Mouse (Mus musculus): ENCODE measurements around the gene Nrf1. TPM values are rescaled to one million over a fixed set of nuclear protein-coding genes. Genes with fewer than 3 reads are reported as not detected.

The Nrf1 gene
- 18.2 and 21.8 TPM in 2 replicates for polyA plus RNA-seq (2012; rRNA removed)

DNA sequence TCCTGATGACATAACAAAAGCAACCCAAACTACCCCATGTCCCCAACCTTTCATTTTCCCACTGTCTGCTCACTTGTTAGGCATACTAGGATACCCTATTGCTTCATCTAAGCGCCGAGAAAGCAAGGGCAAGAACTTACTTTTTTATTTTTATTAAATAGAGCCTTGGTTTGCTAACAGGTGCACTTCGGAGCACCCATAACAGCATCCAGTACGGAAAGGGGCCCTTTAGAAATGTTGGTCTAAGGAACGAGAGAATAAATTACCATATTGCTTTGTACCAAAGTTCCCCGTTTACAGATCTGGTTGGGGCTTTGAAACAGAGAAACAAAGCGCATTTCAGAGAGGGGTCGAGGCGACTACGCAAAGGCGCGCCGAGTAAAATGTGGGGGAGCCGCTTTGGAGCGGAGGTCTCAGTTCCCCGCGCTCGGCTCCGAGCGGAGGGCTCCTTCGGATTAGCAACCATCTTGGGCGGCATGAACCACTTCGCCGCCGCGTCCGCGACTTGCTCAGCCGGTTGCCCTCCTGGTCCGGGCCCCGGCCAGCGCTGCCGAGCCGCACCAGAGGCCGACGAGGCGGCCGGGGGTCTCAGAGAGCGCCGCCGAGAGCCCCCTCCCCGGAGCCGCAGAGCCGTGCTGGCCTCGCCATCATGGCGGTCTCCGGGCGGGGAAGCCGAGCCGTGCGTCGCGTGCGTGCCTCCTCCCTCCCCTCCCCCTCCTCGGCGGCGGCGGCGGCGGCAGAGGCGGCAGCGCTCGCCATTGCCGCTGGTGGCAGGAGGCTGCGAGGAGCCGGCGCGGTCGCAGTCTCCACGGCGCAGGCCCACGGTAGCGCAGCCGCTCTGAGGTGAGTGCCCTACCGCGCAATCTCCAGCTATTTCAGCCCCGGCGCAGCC lies at the start of gene Nrf1:
Gene Nrf1, plus strand, starts transcription at position 718 of the 892 bp plus-strand sequence.
- DNase-seq (ENCODE audit: low spot score): peak; percentile 94

DNA sequence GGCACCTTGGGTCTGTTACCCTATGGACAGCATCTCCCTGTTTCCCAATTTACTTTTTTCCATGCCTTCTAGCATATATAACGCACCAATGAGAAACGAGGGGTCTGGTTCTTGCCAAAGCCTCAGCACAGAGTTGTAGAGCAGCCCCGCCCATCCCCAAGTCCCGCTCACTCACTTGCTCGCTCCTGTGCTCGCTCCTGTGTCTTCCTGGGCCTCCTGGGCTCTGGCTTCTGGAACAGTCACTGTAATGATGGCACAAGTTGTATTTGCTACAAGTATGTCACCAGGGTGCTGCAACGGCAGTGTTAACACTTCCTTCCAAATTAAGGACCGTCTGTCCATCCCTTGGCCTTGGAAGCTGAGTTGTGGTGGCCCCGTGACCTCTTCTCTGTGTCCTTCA lies 49.6 kb upstream of the Nrf1 start:
- no peak for DNase-seq (ENCODE audit: low spot score)

DNA sequence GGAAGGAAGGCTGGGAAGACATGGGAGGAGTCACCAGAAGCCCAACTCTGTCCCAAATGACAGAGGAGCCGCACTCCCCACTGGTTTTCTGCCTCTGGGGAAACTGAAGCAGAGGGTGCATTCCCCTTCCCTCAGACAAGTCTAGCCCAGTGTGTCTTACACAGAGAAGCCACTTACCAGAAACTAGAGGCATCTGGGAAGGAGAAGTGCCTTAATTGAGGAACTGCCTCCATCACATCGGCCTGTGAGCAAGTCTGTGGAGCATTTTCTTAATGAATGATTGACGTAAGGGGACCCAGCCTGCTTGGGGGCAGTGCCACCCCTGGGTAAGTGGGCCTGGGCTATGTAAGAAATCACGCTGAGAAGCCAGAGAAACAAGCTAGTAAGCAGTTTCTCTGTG lies 49.0 kb upstream of the Nrf1 start:
- DNase-seq (ENCODE audit: low spot score): no peak

DNA sequence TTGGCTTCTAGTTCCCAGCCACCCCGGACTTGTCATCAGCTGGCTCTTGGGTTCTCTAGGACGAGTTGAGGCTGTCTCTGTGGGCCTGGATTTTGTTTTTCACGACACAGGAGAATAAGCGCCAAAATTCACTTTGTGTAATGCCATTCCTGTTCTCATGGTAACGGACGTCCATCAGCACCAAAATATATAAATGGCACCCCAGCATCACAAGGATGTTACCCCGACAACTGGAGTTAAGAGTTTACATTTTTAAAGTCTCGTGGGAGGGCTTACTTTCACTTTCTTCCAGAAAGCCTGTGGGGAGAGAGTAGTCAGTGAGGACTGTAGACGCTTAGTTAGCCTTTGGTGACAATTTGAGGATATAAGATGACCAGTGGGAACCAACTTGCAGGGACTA lies 45.2 kb upstream of the Nrf1 start:
- DNase-seq (ENCODE audit: low spot score): no peak

DNA sequence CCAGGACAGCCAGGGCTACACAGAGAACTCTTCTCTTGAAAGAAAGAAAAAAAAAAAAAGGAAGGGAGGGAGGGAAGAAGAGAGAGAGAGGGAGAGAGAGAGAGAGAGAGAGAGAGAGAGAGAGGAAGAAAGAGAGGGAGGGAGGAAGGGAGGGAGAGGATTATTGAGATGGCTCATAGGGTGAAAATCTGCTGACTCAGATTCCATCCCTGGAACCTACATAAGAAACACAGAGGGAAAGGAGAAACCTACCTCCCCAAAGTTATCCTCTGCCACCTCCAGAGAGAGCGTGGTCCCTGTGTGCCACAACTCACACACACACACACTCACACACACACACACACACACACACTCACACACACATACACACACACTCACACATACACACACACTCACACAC lies 41.9 kb upstream of the Nrf1 start:
- no peak for DNase-seq (ENCODE audit: low spot score)

DNA sequence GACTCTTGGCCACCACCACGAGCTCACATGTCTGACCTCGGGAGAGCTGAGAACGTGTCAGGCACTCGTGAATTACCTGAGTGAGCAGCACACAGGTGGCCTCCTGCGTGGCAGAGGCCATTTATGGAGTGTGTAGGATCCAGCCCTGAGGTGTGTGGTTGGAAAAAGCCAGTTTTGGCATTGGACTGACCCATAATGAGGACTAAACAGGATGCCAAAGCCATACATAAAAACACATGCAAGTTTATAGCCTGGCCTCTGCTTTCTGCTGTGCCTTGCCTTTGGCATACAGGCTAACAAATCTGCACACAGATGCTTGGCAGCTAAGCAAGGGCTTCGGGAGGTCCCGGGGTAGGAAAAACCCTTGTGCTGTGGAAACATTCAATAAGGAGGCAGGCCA lies 38.6 kb upstream of the Nrf1 start:
- no peak for DNase-seq (ENCODE audit: low spot score)

DNA sequence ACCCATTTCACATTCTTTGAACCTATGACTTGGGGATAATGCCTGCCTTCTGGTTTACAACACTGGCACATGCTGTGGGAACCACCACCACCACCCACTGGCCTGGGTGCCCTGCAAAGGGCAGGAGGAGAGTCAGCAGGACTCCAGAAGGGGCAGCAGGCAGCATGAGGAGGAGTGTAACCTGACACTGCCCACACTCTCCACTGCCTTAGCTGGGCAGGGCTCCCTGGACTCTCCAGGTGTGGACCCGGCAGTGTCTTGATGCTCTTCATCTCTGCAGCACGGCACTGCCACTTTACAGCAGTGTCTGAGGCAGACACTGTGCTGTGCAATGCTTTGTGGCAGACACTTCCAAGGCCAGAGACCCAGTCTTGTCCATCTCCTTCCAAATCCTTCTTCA lies 34.3 kb upstream of the Nrf1 start:
- DNase-seq (ENCODE audit: low spot score): no peak

DNA sequence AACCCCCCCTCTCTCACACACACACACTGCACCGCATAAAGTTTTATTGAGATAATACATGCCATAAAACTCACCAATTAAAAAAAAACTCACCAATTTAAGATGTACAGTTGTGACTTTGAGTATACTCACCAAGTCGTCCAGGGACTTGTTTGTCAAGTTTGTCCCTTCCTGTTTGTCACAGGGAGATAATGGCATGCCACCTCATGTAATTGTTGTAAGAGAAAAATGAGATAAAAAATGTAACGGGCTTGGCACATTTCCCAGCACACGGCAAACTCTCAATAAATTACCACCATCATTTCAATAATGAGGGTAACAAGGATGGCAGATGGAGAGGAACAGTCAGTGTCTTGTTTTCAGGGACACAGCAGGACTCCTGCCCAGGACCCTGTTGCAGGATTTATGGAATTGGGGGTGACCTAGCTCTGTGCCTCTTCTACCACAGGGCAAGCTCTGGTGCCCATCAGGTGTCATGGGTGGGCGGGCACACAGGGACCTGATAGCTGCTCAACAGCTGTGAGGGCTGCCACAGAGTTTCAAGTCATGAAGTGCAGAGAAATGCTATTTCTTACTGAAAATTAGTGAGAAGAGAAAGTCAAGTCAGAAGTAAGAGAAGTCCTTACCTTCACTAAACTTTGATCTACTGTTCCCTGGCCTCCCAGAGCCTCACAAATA lies 33.5 kb upstream of the Nrf1 start:
- no peak for DNase-seq (ENCODE audit: low spot score)

DNA sequence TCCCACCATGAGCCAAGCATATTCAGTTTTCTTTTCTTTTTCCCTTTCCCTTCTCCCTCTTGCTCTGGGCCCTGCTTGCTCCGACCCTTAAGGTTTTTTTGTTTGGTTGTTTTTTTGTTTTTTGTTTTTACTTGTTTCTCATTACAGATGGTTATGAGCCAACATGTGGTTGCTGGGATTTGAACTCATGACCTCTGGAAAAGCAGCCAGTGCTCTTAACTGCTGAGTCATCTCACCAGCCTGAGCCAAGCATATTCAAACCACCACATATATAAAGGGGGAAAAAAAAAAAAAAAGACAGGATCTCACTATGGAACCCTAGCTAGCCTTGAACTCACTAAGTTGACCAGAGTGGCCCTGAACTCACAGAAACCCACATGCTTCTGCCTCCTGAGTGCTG lies 26.5 kb upstream of the Nrf1 start:
- no peak for DNase-seq (ENCODE audit: low spot score)

DNA sequence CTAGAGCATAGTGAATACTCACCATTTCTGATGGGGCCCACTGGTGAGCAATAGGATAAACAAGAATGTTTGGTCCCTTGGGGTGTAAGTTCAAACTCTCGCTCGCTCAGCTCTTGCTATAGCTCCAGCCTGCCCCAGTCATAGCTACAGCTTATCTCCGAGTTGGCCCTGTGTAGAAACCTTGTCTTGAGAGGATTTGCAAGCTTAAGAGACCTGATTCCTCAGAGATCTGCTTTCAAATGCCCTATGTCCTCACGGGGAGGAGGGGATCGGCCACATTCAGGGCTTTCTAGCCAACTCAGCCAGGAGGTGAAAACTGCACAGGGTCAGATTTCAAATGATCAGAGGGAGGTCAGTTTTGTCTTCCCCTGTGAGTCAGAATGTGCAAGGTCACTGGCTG lies 26.1 kb upstream of the Nrf1 start:
- no peak for DNase-seq (ENCODE audit: low spot score)

DNA sequence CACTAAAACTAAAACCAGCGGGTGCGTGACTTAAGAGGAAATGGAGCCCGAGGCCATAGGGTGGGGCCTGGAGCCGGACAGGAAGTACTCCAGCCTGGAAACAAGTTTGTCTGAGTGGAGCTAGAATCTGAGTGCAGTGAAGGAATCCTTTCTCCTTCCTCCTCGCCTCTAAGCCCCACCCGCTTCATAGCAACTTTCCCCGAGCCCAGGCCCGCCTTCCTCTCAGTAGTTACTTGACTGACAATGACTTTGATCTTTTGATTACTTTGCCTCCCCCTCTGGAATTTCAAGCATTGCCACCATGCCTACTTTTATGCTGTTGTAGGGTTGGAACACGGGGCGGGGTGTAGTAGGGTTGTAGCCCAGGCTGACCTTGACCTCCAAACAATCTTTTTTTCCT lies 21.0 kb upstream of the Nrf1 start:
- no peak for DNase-seq (ENCODE audit: low spot score)

DNA sequence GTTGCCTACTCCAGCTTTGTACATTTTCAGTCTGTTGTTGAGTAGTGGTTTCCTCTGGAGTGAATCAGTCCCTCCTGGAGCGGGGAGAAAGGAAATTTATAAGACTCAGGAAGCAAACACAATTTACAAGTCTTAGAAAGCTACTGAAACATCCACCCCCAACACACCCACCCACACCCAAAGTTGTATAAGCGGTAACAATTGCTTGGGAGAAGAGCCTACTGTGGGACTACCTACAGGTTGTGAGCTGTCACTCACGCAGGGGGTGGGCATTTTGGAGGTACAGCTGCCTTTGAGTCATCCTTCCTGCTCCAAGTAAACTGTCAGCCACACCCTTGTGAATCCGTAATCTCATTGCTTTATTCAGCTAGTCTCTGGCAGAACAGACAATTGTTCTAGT lies 19.4 kb upstream of the Nrf1 start:
- DNase-seq (ENCODE audit: low spot score): no peak

DNA sequence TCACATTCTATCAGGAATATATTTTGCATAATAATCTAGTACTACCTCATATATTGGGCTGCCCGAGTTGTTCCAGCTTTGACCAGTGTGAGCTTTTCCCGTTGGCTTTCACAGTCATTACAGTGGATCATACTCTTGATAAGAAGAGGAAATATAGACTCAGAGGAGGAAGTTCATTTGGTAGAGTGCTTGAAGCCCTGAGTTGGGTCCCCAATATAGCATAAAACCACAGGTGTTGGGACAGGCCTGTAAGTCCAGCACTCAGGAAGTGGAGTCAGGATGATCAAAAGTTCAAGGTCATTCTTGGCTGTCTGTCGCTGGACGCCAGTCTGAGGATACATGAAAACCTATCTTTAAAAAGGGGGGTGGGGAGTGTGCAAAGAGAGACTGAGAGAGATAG lies 12.7 kb upstream of the Nrf1 start:
- no peak for DNase-seq (ENCODE audit: low spot score)

DNA sequence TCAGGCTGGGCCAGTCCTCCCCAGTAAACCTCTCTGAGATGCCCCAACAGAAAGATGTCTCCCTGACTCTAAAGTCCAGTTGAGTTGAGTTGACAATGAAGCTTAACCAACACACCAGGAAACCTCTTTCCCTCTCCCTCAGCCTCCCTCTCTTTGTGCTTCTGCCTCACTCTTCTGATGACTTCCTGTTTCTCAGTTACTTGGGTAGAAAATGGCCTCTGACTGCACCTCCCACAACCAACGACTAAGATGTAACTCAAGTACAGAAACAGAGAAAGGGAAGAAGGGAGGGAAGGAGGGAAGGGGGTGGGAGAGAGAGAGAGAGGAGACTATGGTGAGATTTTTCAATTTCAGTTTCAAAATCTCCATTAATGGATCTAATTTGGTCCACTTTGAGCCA lies 6.3 kb upstream of the Nrf1 start:
- no peak for DNase-seq (ENCODE audit: low spot score)

DNA sequence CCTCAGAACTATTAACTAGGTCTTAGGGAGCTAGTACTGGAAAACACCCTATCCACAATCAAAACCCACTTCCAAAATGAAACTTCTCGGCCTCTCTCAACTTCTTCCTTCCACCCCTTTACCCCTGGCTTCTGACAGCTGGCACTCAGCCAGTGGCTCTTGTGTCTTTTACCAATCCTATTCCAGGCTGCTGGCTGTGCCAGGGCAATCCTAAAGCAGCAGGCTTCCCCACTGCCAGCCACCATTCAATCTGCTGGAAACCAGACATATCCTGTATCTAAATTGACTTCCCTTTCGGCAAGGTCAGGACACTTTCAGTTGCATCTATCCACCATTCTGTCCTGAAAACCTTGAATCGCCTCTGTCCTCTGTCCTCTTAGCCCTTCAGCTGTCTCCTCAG lies 5.3 kb upstream of the Nrf1 start:
- DNase-seq (ENCODE audit: low spot score): no peak

DNA sequence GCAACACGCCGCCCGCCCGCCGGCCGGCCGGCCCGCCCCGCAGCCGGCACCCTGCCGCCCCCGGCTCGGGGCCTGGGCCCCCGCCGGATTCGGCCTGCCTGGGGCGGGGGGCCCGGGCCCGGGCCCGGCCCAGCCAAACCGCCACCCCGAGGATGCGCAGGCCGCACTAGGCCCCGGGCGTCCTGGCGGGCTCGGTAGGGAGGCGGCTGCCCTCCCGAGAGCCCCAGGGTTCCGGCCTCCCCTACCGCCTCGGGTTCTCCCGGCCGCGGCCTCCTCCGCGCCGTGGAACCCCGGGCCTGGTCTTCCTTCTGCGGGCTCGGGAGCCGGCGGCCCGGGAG lies 344 bp downstream of the Nrf1 start:
- no peak for DNase-seq (ENCODE audit: low spot score)

DNA sequence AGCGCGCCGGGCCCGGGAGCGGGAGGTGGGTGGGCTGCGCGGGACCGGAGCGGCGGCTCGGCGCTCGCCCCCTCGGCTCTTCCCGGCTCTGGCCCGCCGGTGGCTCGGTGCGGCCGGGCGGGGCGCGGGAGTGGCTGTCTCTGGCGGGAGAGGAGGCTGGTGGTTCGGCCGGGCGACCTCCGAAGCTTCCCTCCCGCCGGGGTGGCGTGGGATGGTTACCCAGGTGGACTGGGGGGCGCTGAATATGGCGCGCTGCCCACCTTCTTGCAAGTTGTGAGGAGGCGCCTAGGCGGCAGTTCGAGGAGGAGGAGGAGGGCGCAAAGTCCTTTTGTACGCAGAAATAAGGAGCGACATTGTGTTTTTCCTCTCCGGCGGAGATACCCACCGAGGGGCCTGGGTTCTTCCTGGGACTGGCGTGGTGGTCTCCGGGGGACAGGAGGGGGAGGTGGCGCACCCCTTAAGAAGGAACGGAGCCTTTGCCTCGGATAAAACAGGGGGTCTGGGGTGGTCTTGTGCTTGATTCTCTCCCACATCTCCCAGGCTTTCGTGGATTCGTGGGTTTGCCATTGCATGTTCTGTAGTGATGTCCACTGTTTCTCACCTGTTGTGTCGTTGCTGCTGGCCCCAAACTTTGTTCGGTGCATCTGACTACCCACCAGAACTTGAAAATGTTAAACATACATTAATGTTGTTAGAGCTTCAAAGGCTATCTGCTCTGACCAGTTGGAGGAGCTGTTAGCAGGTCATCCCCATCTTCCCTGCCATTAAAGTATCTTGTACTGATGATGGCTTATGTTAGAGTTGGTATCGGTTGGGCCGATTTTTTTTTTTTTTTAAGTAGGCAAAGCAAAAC lies 939 bp downstream of the Nrf1 start:
- peak; percentile 51 for DNase-seq (ENCODE audit: low spot score)

DNA sequence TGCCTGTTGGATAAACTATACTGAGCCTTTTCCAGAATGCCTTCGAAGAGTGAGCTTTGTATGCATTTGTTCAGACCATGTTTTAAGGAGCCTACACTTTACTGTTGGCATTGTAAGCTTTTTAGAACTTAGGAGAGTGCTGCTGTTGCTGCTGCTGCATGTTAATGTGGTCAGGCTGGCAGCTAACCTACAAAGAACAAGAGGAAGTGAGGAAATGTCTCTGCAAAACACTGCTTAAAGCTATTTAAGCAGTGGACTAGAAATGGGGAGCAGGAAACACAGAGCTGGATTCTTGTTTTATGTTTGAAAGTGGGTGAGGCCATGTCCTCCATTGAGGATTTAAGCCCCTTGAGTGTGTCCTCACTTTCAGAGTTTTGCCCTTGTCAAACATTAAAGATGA lies 5.3 kb downstream of the Nrf1 start:
- DNase-seq (ENCODE audit: low spot score): no peak

DNA sequence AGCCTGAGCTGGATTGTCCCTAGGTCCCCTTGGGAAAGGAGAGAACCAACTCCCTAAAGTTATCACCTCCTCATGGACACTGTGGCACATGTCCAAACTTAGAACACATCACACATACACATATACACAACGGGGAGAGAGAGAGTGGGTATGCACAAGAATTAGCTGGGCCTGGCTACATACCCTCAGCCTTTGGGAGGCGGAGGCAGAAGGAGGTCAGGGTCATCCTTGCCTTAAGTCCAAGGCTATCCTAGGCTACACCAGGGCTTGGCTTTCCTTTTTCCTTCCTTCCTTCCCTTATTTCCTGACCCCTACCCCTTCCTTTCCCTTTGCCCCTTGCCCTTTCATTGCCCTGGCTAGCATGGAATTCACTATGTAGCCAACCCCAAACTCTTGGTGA lies 14.8 kb downstream of the Nrf1 start:
- no peak for DNase-seq (ENCODE audit: low spot score)

DNA sequence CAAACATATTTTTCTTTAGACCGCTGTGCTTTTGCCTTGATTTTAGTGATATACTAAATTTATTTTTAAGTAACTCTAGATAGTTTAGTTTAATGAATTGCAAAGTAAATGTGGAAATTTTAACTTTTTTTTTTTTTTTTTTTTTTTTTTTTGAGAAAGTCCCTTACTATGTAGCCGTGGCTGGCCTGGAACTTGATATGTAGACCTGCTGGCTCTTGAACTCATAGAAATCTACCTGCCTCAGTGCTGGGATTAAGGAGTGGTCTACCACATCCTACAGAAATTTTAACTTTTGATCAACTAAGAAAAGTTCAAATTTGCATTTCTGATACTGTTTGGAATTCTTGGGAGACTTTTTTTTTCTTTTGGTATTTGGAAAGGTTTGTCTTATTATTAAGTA lies 17.6 kb downstream of the Nrf1 start:
- no peak for DNase-seq (ENCODE audit: low spot score)

DNA sequence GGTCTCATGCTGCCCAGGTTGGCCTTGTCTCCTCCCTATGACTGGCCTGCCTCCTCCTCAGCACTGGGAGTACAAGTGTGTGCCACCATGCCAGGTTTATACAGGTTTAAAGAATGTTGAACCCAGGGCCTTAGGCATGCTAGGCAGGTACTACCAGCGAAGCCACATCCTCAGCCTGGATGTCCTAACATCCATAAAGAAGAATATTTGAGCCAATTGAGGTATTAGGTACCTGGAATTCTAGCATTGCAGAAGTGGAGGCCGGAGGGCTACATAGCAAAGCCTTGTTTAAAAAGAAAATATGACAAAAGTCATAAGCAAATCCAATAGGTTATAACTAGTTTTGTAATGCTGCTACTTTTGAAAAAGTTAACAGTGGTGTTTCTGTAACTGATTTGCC lies 19.0 kb downstream of the Nrf1 start:
- DNase-seq (ENCODE audit: low spot score): no peak

DNA sequence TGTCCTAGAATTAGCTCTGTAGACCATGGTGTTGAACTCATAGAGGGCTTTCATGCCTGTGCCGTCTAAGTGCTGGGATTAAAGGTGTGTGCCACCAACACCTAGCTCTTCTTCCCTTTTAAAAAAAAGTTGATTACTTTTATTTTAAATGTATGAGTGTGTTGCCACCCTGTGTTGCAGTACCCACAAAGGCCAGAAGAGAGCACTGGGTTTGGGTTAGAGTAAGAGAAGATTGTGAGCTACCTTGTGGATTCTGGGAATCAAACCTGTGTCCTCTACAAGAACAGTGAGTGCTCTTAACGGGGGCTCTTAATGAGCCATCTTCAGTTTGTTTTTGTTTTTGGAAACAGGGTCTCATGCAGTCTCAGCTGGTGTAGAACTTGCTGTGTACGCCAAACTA lies 24.7 kb downstream of the Nrf1 start:
- no peak for DNase-seq (ENCODE audit: low spot score)
